Comparison of ENCODE assay signal across 20 mouse cellular contexts in the genomic region with DNA sequence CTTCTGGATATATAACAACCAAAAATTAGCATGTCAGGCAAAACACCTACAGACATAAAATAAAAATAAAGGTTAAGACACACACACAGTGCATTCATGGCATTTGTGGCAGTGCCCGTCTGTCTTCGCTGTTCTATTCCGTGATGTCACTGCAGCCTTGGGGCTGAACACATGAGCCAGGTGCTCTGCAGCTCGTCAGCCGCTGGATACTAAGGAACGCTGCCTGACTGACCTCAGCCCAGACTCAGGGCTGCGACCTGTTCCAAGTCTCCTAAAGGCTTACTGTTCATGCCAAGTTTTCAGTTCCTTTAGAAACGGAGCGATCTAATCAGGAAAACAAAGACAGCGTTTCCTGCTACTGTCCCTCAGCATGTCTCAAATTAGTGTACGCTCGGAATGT. TPM values are rescaled to one million over a fixed set of nuclear protein-coding genes. Genes with fewer than 3 reads are reported as not detected.
DNase-seq lines count a peak whose midpoint lies in the region; ATAC-seq and TF ChIP-seq lines count a peak whose summit lies in the region.
"Had no signal": no experiment of that assay in that cellular context is flagged by ENCODE, and none has a peak within 500 bp of the region (broad histone marks: within the 10 kb centered on the region; RNA-seq: fewer than 3 reads in every experiment).

No protein-coding gene starts in this region.

- DNase-seq in forebrain, embryonic 14.5 days (ENCODE audit: low spot score) = no peak
- DNase-seq in forebrain, embryonic 11.5 days (ENCODE audit: low spot score) = no peak
- DNase-seq in hindbrain, embryonic 14.5 days (ENCODE audit: low spot score) = no peak
- peak; percentile 18 for DNase-seq in adrenal gland, postnatal 10 days
- peak; percentile 50 for DNase-seq in lung, postnatal 0 days (ENCODE audit: low spot score)
- DNase-seq in gastrocnemius, postnatal 36 days = no peak
- DNase-seq: B cell, adult 2 months; cerebellum, adult 2 months; gastrocnemius, adult 2 months; heart, adult 11 months; heart, postnatal 14 days; kidney, adult 2 months; kidney, postnatal 25 days; liver, postnatal 0 days; spleen, adult 18-20 months; thymus, adult 18-20 months had no signal

- no peak for TF ChIP-seq CTCF in lung, postnatal 0 days (IDR thresholded peaks at IDR 0.05)

- H3K4me2 ChIP-seq in forebrain, embryonic 14.5 days (ENCODE audit: low read length) = peak overlapping the region; percentile 20; the same call in 1 of the 2 replicates
- no peak overlapping the region for H3K4me2 ChIP-seq in forebrain, embryonic 11.5 days (ENCODE audit: low read depth, low read length, severe bottlenecking)
- H3K4me2 ChIP-seq in hindbrain, embryonic 16.5 days (ENCODE audit: low read length) = peak overlapping the region; percentile 6; the same call in 1 of the 2 replicates
- no peak overlapping the region for H3K4me2 ChIP-seq in hindbrain, embryonic 14.5 days (replicated peaks)
- no peak overlapping the region for H3K4me2 ChIP-seq in lung, postnatal 0 days (replicated peaks; ENCODE audit: low read depth, low read length)
- H3K4me2 ChIP-seq: embryonic facial prominence, embryonic 13.5 days; limb, embryonic 13.5 days; midbrain, embryonic 15.5 days had no signal

- H3K27ac ChIP-seq in forebrain, embryonic 14.5 days (ENCODE audit: low read depth, low read length) = no peak overlapping the region
- H3K27ac ChIP-seq in forebrain, embryonic 11.5 days (ENCODE audit: low read depth, low read length) = no peak overlapping the region
- H3K27ac ChIP-seq in hindbrain, embryonic 16.5 days (ENCODE audit: low read depth, low read length) = no peak overlapping the region
- no peak overlapping the region for H3K27ac ChIP-seq in hindbrain, embryonic 14.5 days
- H3K27ac ChIP-seq in lung, postnatal 0 days (ENCODE audit: low read length) = no peak overlapping the region
- H3K27ac ChIP-seq: embryonic facial prominence, embryonic 13.5 days; gastrocnemius, adult 2 months; limb, embryonic 13.5 days; midbrain, embryonic 15.5 days had no signal

- H3K4me1 ChIP-seq in forebrain, embryonic 14.5 days (ENCODE audit: control insufficient read depth, insufficient read depth, low read length) = peaks cover 10% of the 10 kb centered on the region
- H3K4me1 ChIP-seq in forebrain, embryonic 11.5 days (replicated peaks; ENCODE audit: control insufficient read depth, insufficient read depth, low read length) = peaks cover 8% of the 10 kb centered on the region; the same call in 1 of the 2 replicates
- peaks cover 10% of the 10 kb centered on the region for H3K4me1 ChIP-seq in hindbrain, embryonic 16.5 days (ENCODE audit: control insufficient read depth, insufficient read depth, low read depth, low read length)
- peaks cover 15% of the 10 kb centered on the region for H3K4me1 ChIP-seq in hindbrain, embryonic 14.5 days (replicated peaks; ENCODE audit: control insufficient read depth, insufficient read depth, low read length)
- no peaks in the 10 kb centered on the region for H3K4me1 ChIP-seq in lung, postnatal 0 days (ENCODE audit: insufficient read depth, low read depth, low read length)
- H3K4me1 ChIP-seq: embryonic facial prominence, embryonic 13.5 days had no signal

- H3K27me3 ChIP-seq in forebrain, embryonic 14.5 days (replicated peaks; ENCODE audit: control insufficient read depth, insufficient read depth, low read length) = no peaks in the 10 kb centered on the region
- no peaks in the 10 kb centered on the region for H3K27me3 ChIP-seq in forebrain, embryonic 11.5 days (ENCODE audit: control insufficient read depth, insufficient read depth, low read length)
- H3K27me3 ChIP-seq in hindbrain, embryonic 16.5 days (replicated peaks; ENCODE audit: control insufficient read depth, insufficient read depth, low read length) = no peaks in the 10 kb centered on the region
- no peaks in the 10 kb centered on the region for H3K27me3 ChIP-seq in hindbrain, embryonic 14.5 days (ENCODE audit: control insufficient read depth, insufficient read depth, low read length)
- H3K27me3 ChIP-seq in lung, postnatal 0 days (replicated peaks; ENCODE audit: insufficient read depth, low read length) = 0 out of 2 replicates have a peak, but pooled peaks cover 3% of the 10 kb centered on the region
- H3K27me3 ChIP-seq: embryonic facial prominence, embryonic 13.5 days; midbrain, embryonic 15.5 days had no signal

- no peak for ATAC-seq in forebrain, embryonic 14.5 days
- no peak for ATAC-seq in forebrain, embryonic 11.5 days (replicated peaks; ENCODE audit: low FRiP score)
- no peak for ATAC-seq in hindbrain, embryonic 16.5 days
- no peak for ATAC-seq in hindbrain, embryonic 14.5 days (ENCODE audit: low FRiP score)
- ATAC-seq in lung, postnatal 0 days = no peak
- ATAC-seq: liver, postnatal 0 days; midbrain, embryonic 15.5 days had no signal

- 0 out of 2 replicates have a peak, but pooled peaks have one; percentile 25 for TF ChIP-seq EP300 in lung, postnatal 0 days (IDR thresholded peaks at IDR 0.05)

- H3K4me3 ChIP-seq in forebrain, embryonic 14.5 days (ENCODE audit: low read depth, low read length) = no peak overlapping the region
- H3K4me3 ChIP-seq in forebrain, embryonic 11.5 days (ENCODE audit: low read depth, low read length) = no peak overlapping the region
- no peak overlapping the region for H3K4me3 ChIP-seq in hindbrain, embryonic 16.5 days (ENCODE audit: low read length)
- no peak overlapping the region for H3K4me3 ChIP-seq in hindbrain, embryonic 14.5 days (replicated peaks; ENCODE audit: low read length)
- H3K4me3 ChIP-seq in lung, postnatal 0 days (ENCODE audit: low read depth, low read length) = no peak overlapping the region
- H3K4me3 ChIP-seq: embryonic facial prominence, embryonic 13.5 days; gastrocnemius, adult 2 months; limb, embryonic 13.5 days; midbrain, embryonic 15.5 days had no signal

- intact Hi-C loops in gastrocnemius, postnatal 36 days (cut with DNase I) = no loop called here

- no peak overlapping the region for H3K9ac ChIP-seq in forebrain, embryonic 14.5 days (ENCODE audit: low read length)
- no peak overlapping the region for H3K9ac ChIP-seq in forebrain, embryonic 11.5 days (ENCODE audit: low read length)
- no peak overlapping the region for H3K9ac ChIP-seq in hindbrain, embryonic 16.5 days (ENCODE audit: low read depth, low read length)
- no peak overlapping the region for H3K9ac ChIP-seq in hindbrain, embryonic 14.5 days
- H3K9ac ChIP-seq in lung, postnatal 0 days (replicated peaks; ENCODE audit: low read depth) = no peak overlapping the region
- H3K9ac ChIP-seq: embryonic facial prominence, embryonic 13.5 days; limb, embryonic 13.5 days; liver, postnatal 0 days; midbrain, embryonic 15.5 days had no signal

- 27% methylated on average over 12 of the region's 12 CpGs for WGBS in forebrain, embryonic 14.5 days
- 72% methylated on average over 12 of the region's 12 CpGs for WGBS in forebrain, embryonic 11.5 days
- WGBS in hindbrain, embryonic 16.5 days = 47% methylated on average over 12 of the region's 12 CpGs
- WGBS in hindbrain, embryonic 14.5 days = 57% methylated on average over 12 of the region's 12 CpGs
- WGBS in lung, postnatal 0 days = 56% methylated on average over 12 of the region's 12 CpGs

- H3K9me3 ChIP-seq in forebrain, embryonic 14.5 days (replicated peaks; ENCODE audit: control insufficient read depth, low read length) = 0 out of 2 replicates have a peak, but pooled peaks cover under 1% of the 10 kb centered on the region
- H3K9me3 ChIP-seq in forebrain, embryonic 11.5 days (ENCODE audit: control insufficient read depth, low read length) = no peaks in the 10 kb centered on the region
- no peaks in the 10 kb centered on the region for H3K9me3 ChIP-seq in hindbrain, embryonic 16.5 days (ENCODE audit: control insufficient read depth, low read length)
- H3K9me3 ChIP-seq in hindbrain, embryonic 14.5 days (ENCODE audit: control insufficient read depth, low read length) = no peaks in the 10 kb centered on the region
- H3K9me3 ChIP-seq in lung, postnatal 0 days (ENCODE audit: low read length) = peaks cover 3% of the 10 kb centered on the region; the same call in 1 of the 2 replicates
- H3K9me3 ChIP-seq: embryonic facial prominence, embryonic 13.5 days; midbrain, embryonic 15.5 days had no signal

- H3K36me3 ChIP-seq in forebrain, embryonic 14.5 days (ENCODE audit: control insufficient read depth, insufficient read depth, low read length) = no peaks in the 10 kb centered on the region
- no peaks in the 10 kb centered on the region for H3K36me3 ChIP-seq in forebrain, embryonic 11.5 days (ENCODE audit: control insufficient read depth, insufficient read depth, low read length)
- H3K36me3 ChIP-seq in hindbrain, embryonic 16.5 days (ENCODE audit: control insufficient read depth, insufficient read depth, low read length) = no peaks in the 10 kb centered on the region
- H3K36me3 ChIP-seq in hindbrain, embryonic 14.5 days (replicated peaks; ENCODE audit: control insufficient read depth, insufficient read depth) = no peaks in the 10 kb centered on the region
- no peaks in the 10 kb centered on the region for H3K36me3 ChIP-seq in lung, postnatal 0 days (ENCODE audit: insufficient read depth, low read length)
- H3K36me3 ChIP-seq: embryonic facial prominence, embryonic 13.5 days; limb, embryonic 13.5 days; midbrain, embryonic 15.5 days had no signal

RNA-seq across cellular contexts. Expression of gene Mfap3, which starts 46.1 kb away (rescaled TPM):
- 68.3 and 71.4 TPM in 2 replicates for polyA plus RNA-seq in forebrain, embryonic 14.5 days (2014; fragmentation: Nextera tagmentation; extraction: Ambion mirVana)
- polyA plus RNA-seq in forebrain, embryonic 11.5 days (2014; fragmentation: Nextera tagmentation; extraction: Ambion mirVana) = 54.9 and 56.6 TPM in 2 replicates
- 55.8 and 61.4 TPM in 2 replicates for polyA plus RNA-seq in hindbrain, embryonic 16.5 days (2015; fragmentation: Nextera tagmentation; extraction: Ambion mirVana)
- polyA plus RNA-seq in hindbrain, embryonic 14.5 days (2014; fragmentation: Nextera tagmentation; extraction: Ambion mirVana) = 63.5 and 66.9 TPM in 2 replicates
- total RNA-seq in adrenal gland, postnatal 10 days (2021) = 10 to 100 TPM; 28.1 to 32.0 TPM
- 36.4 and 37.7 TPM in 2 replicates for polyA plus RNA-seq in lung, postnatal 0 days (2015; fragmentation: Nextera tagmentation; extraction: Ambion mirVana)
- 1 to 10 TPM; 6.0 to 7.3 TPM for total RNA-seq in gastrocnemius, postnatal 36 days (2021)

RNA-seq across cellular contexts. Expression of gene Fam114a2, which starts 46.1 kb away (rescaled TPM):
- polyA plus RNA-seq in forebrain, embryonic 14.5 days (2014; fragmentation: Nextera tagmentation; extraction: Ambion mirVana) = 73.6 and 76.3 TPM in 2 replicates
- 50.8 and 54.5 TPM in 2 replicates for polyA plus RNA-seq in forebrain, embryonic 11.5 days (2014; fragmentation: Nextera tagmentation; extraction: Ambion mirVana)
- polyA plus RNA-seq in hindbrain, embryonic 16.5 days (2015; fragmentation: Nextera tagmentation; extraction: Ambion mirVana) = 76.3 and 77.0 TPM in 2 replicates
- 46.5 and 51.8 TPM in 2 replicates for polyA plus RNA-seq in hindbrain, embryonic 14.5 days (2014; fragmentation: Nextera tagmentation; extraction: Ambion mirVana)
- total RNA-seq in adrenal gland, postnatal 10 days (2021) = 10 to 100 TPM; 45.7 to 47.6 TPM
- polyA plus RNA-seq in lung, postnatal 0 days (2015; fragmentation: Nextera tagmentation; extraction: Ambion mirVana) = 62.7 and 71.9 TPM in 2 replicates
- total RNA-seq in gastrocnemius, postnatal 36 days (2021) = 10 to 100 TPM; 45.6 to 48.0 TPM

Comparison
In these comparisons a context has a peak if more than half of its experiments do, and no peak if none do; other contexts are left out.
1. H3K4me2 ChIP-seq: peak in forebrain, embryonic 14.5 days (single experiment) and hindbrain, embryonic 16.5 days (single experiment); none in forebrain, embryonic 11.5 days (single experiment), hindbrain, embryonic 14.5 days (single experiment) and lung, postnatal 0 days (single experiment).
2. DNase-seq: peak in adrenal gland, postnatal 10 days (single experiment) and lung, postnatal 0 days (single experiment); none in forebrain, embryonic 14.5 days (single experiment), forebrain, embryonic 11.5 days (single experiment), hindbrain, embryonic 14.5 days (single experiment) and gastrocnemius, postnatal 36 days (0 of 2).